Mouse (Mus musculus) embryonic facial prominence, embryonic 13.5 days (tissue): Measurements from ENCODE around the gene Nkiras2. TPM values are rescaled to one million over a fixed set of nuclear protein-coding genes. Genes with fewer than 3 reads are reported as not detected.
"Not testable (repeated sequence)": the region's sequence is repeated elsewhere in the genome, so short reads cannot be mapped to it uniquely, and the experiment has no call there.

Source experiments
- ATAC-seq: fragments of 200-750 bp; cut with Nextera tagmentation; 2 replicates; pipeline ENCODE4 v1.8.0; 2017; ENCODE audit warnings: low read depth; ENCODE audit not compliant: insufficient number of reproducible peaks, insufficient read depth, low FRiP score, low TSS enrichment
- H3K27ac ChIP-seq: fragments of 300-500 bp; sonication (generic); 2 replicates; pipeline ENCODE4 v1.5.1; 2015; ENCODE audit warnings: moderate library complexity, mild to moderate bottlenecking, inconsistent platforms
- H3K27me3 ChIP-seq: fragments of 300-500 bp; sonication (generic); 2 replicates; pipeline ENCODE4 v1.6.1; 2015; ENCODE audit warnings: mild to moderate bottlenecking, inconsistent platforms
- H3K36me3 ChIP-seq: fragments of 300-500 bp; sonication (generic); 2 replicates; pipeline ENCODE4 v1.6.1; 2015; ENCODE audit warnings: mild to moderate bottlenecking, inconsistent platforms
- H3K4me1 ChIP-seq: fragments of 300-500 bp; sonication (generic); 2 replicates; pipeline ENCODE4 v1.6.1; 2015; ENCODE audit warnings: inconsistent platforms
- H3K4me2 ChIP-seq: fragments of 300-500 bp; sonication (generic); 2 replicates; pipeline ENCODE4 v1.6.1; 2015; ENCODE audit warnings: moderate library complexity, mild to moderate bottlenecking, inconsistent platforms
- H3K4me3 ChIP-seq: fragments of 300-500 bp; sonication (generic); 2 replicates; pipeline ENCODE4 v1.5.1; 2015; ENCODE audit warnings: mild to moderate bottlenecking, inconsistent platforms
- H3K9ac ChIP-seq: fragments of 300-500 bp; sonication (generic); 2 replicates; pipeline ENCODE4 v1.6.1; 2015; ENCODE audit warnings: mild to moderate bottlenecking, inconsistent platforms
- H3K9me3 ChIP-seq: fragments of 300-500 bp; sonication (generic); 2 replicates; pipeline ENCODE4 v1.6.1; 2016; ENCODE audit warnings: inconsistent platforms
- WGBS: fragments of 180-500 bp; shearing (Covaris S2); methylation state at CpG from one replicate; pipeline ENCODE4 v1.1.7; 2015; ENCODE audit warnings: mixed read lengths; 5-methylcytosine and 5-hydroxymethylcytosine counted together
- polyA plus RNA-seq: library from polyadenylated mRNA; unstranded; fragments of >200 nt; fragmentation: Nextera tagmentation; extraction: Ambion mirVana; gene quantifications from 2 replicates; pipeline ENCODE4 v1.2.1, GENCODE M21; 2015

Gene Nkiras2
- polyA plus RNA-seq, 1 experiment from 2014 or later = 79.0 TPM

DNA sequence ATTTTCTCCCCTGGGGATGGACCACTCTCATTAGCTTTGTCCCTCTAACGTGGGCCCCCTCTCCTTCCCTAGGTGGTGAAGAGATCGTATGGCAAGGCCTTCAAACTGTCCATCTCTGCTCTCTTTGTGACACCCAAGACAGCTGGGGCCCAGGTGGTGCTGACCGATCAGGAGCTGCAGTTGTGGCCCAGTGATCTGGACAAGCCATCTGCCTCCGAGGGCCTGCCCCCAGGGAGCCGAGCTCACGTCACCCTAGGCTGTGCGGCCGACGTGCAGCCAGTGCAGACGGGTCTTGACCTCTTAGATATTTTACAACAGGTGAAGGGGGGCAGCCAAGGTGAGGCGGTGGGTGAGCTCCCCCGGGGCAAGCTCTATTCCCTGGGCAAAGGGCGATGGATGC is 38.8 kb upstream of the Nkiras2 start:
- no peaks in the 10 kb centered on the region for H3K9me3 ChIP-seq
- no peak overlapping the region for H3K27ac ChIP-seq
- H3K4me2 ChIP-seq = no peak overlapping the region
- no peak for ATAC-seq
- no peak overlapping the region for H3K9ac ChIP-seq
- H3K4me3 ChIP-seq = no peak overlapping the region
- 91% methylated on average over 13 of the region's 13 CpGs for WGBS
- H3K4me1 ChIP-seq = peaks cover 18% of the 10 kb centered on the region
- H3K36me3 ChIP-seq = peaks cover 80% of the 10 kb centered on the region
- no peaks in the 10 kb centered on the region for H3K27me3 ChIP-seq

DNA sequence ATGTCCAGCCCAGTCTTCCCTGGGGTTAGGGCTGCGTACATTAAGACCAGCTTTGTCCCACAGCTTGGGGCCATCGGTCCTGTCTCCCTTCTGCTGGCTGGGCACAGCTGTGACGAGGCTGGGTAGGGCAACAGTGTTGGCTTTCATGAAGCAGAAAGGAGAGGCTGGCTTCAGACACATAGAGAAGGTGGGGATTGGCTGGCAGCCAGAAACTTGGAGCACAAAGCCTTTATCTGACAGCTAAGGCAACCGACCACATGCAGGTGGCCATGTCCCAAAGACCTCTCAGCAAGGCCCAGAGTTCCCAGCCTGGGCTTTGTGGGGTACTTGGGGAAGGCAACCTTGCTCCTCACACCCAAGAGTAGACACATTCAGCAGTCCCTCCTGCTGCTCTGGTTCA is 37.3 kb upstream of the Nkiras2 start:
- Histone ChIP-seq H3K36me3 (peaks cover 90% of the 10 kb centered on the region), H3K4me2 (no peak overlapping the region), H3K4me3 (no peak overlapping the region), H3K27me3 (no peaks in the 10 kb centered on the region), H3K9ac (no peak overlapping the region), H3K9me3 (no peaks in the 10 kb centered on the region), H3K27ac (no peak overlapping the region), H3K4me1 (peaks cover 6% of the 10 kb centered on the region; the same call in 1 of the 2 replicates)
- whole genome bisulfite sequencing = 85% methylated on average over 4 of the region's 4 CpGs
- ATAC-seq = no peak

GRCm38 (mm10) chr11:100582413-100582812 is 36.6 kb upstream of the Nkiras2 start:
- not testable (repeated sequence) for H3K4me3 ChIP-seq, H3K27ac ChIP-seq, H3K9me3 ChIP-seq, H3K27me3 ChIP-seq, H3K9ac ChIP-seq, H3K4me2 ChIP-seq, H3K4me1 ChIP-seq
- ATAC-seq = peak; percentile 38; the same call in 1 of the 2 replicates
- 96% methylated on average over 1 of the region's 1 CpGs for WGBS
- peaks cover 97% of the 10 kb centered on the region for H3K36me3 ChIP-seq

DNA sequence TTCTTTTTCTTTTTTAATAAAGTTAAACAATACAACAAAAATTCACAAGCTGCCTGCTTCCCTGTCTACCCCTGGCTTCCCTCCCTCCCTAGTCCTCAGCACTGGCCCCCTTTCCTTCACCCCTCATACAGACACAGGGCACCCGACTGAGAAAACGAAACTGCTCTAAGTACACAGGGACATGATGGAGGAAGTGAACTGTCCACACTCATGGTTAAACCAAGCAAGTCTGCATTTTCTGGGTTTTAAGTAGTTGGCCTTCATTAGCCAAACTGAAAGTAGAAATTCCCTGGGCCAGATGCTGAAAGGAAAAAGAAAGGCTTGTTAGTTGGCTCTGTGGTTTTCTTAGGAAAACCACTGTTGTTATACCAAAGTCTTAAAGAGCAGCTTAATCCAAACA is 36.2 kb upstream of the Nkiras2 start:
- no peak for ATAC-seq
- 90% methylated on average over 2 of the region's 2 CpGs for WGBS
- Histone ChIP-seq H3K4me3 (no peak overlapping the region), H3K36me3 (peaks cover 99% of the 10 kb centered on the region), H3K4me2 (no peak overlapping the region), H3K27me3 (no peaks in the 10 kb centered on the region), H3K4me1 (peaks cover 3% of the 10 kb centered on the region; the same call in 1 of the 2 replicates), H3K9me3 (no peaks in the 10 kb centered on the region), H3K9ac (no peak overlapping the region), H3K27ac (no peak overlapping the region)

DNA sequence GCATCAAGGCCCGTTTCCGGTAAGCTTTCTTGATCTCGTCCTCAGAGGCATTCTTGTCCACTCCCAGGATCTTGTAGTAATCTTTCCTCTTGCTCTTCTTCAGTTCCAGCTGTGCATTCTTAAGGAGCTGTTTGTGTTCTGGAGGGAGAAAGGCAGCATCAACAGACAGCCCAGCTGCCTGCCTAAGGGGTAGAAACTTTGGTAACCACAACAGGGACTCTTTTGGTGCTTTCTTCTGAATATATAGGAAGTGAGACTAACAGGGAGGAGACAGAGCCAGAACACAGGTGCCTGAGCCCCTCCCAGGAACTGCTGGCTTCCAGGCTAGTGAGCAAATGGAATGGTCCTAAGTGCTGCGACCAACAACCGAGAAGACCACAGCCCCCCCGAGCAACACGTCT is 34.5 kb upstream of the Nkiras2 start:
- peaks cover 99% of the 10 kb centered on the region for H3K36me3 ChIP-seq
- no peak overlapping the region for H3K27ac ChIP-seq
- WGBS = 91% methylated on average over 7 of the region's 7 CpGs
- no peak overlapping the region for H3K4me3 ChIP-seq
- no peak for ATAC-seq
- H3K9ac ChIP-seq = no peak overlapping the region
- H3K4me2 ChIP-seq = no peak overlapping the region
- H3K27me3 ChIP-seq = no peaks in the 10 kb centered on the region
- H3K4me1 ChIP-seq = no peaks in the 10 kb centered on the region
- no peaks in the 10 kb centered on the region for H3K9me3 ChIP-seq

- peaks cover 99% of the 10 kb centered on the region for H3K36me3 ChIP-seq
- no peak overlapping the region for H3K27ac ChIP-seq
- H3K27me3 ChIP-seq = no peaks in the 10 kb centered on the region
- no peak for ATAC-seq
- H3K9ac ChIP-seq = no peak overlapping the region
- H3K4me1 ChIP-seq = no peaks in the 10 kb centered on the region
- WGBS = 96% methylated on average over 3 of the region's 3 CpGs
- no peak overlapping the region for H3K4me3 ChIP-seq
- H3K9me3 ChIP-seq = no peaks in the 10 kb centered on the region
- H3K4me2 ChIP-seq = no peak overlapping the region
Measured at GRCm38 (mm10) chr11:100585148-100585547, 33.9 kb upstream of the Nkiras2 start.

GRCm38 (mm10) chr11:100588462-100588861 is 30.6 kb upstream of the Nkiras2 start:
- Histone ChIP-seq H3K4me1 (no peaks in the 10 kb centered on the region), H3K27ac (no peak overlapping the region), H3K4me3 (no peak overlapping the region), H3K9me3 (no peaks in the 10 kb centered on the region), H3K27me3 (no peaks in the 10 kb centered on the region), H3K9ac (no peak overlapping the region), H3K4me2 (no peak overlapping the region), H3K36me3 (peaks cover 97% of the 10 kb centered on the region)
- ATAC-seq = no peak
- 91% methylated on average over 2 of the region's 2 CpGs for WGBS

DNA sequence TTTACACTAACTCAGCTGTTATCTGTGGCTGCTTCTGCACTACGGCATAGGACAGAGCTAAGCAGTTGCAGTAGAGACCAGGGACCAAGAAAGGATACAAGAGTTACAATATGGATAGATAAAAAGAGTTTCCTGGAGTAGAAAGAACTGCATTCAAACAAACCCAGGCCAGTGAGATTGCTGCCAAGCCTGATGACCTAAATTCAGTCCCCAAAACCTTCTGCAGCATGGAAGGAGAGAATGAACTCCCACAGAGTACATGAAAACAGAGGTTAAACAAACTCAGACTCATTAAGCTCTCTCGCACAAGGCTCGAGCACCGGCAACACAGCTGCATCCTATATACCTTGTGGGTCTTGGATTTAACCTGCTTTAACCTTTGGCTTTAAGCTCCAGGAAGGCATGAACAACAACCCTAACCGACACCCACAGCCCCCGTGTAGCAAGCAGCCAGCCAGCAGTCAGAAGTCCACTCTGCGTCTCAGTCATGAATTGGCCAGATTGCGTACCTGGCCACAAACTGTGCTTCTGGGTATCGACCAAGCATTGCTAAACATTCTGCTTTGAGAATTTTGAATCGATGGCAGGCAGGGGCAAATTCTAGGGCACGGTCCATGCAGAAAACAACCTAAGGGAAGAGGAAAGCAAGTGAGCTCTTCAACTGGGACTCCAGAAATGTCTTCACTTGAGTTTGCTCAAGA is 26.5 kb upstream of the Nkiras2 start:
- no peak for ATAC-seq
- Histone ChIP-seq H3K4me2 (no peak overlapping the region), H3K9me3 (no peaks in the 10 kb centered on the region), H3K4me3 (no peak overlapping the region), H3K9ac (no peak overlapping the region), H3K27me3 (no peaks in the 10 kb centered on the region), H3K4me1 (no peaks in the 10 kb centered on the region), H3K36me3 (peaks cover 94% of the 10 kb centered on the region), H3K27ac (no peak overlapping the region)
- 87% methylated on average over 11 of the region's 11 CpGs for WGBS

DNA sequence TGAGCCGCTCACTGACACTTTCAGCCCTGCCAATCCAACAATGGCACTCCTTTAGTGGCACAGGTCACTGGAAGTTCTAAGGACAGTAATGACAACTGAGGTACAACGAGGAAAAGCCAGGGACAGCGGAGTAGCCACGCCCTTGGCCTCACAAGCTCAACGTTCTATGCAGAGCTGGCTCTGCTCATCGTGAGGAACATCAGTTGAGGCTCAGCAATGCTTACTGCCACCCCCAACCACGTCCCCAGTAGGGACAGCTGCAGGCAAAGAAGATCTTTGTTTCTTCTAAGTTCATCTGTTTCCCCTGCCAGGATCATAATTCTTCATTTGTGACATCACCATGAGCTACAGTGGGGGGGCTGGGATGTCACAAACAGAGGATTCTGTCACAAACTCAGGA is 24.4 kb upstream of the Nkiras2 start:
- ATAC-seq = no peak
- Histone ChIP-seq H3K9me3 (no peaks in the 10 kb centered on the region), H3K9ac (no peak overlapping the region), H3K27ac (no peak overlapping the region), H3K27me3 (no peaks in the 10 kb centered on the region), H3K4me3 (no peak overlapping the region), H3K4me1 (no peaks in the 10 kb centered on the region), H3K36me3 (peaks cover 95% of the 10 kb centered on the region), H3K4me2 (no peak overlapping the region)
- 93% methylated on average over 7 of the region's 7 CpGs for WGBS

DNA sequence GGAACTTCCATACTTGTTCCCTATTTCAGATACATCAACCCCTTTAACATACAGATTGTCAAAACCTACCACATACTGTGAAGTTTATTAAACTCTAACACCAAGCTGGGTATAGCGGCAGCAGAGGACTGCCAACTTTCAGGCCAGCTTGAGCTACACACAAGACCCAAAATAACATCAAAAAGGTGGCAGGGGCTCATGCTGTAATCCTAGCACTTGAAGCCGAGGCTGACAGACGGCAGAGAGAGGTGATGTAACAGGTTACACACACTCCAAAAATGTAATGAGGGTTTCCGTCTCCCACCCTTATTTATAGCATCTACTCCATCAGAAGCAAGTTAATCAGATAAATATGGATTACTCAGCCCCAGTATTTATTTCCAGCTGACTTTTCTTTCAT is 23.5 kb upstream of the Nkiras2 start:
- Histone ChIP-seq H3K4me1 (no peaks in the 10 kb centered on the region), H3K4me2 (no peak overlapping the region), H3K4me3 (no peak overlapping the region), H3K27me3 (no peaks in the 10 kb centered on the region), H3K9ac (no peak overlapping the region), H3K27ac (no peak overlapping the region), H3K36me3 (peaks cover 96% of the 10 kb centered on the region), H3K9me3 (no peaks in the 10 kb centered on the region)
- ATAC-seq = no peak
- 79% methylated on average over 4 of the region's 4 CpGs for WGBS

DNA sequence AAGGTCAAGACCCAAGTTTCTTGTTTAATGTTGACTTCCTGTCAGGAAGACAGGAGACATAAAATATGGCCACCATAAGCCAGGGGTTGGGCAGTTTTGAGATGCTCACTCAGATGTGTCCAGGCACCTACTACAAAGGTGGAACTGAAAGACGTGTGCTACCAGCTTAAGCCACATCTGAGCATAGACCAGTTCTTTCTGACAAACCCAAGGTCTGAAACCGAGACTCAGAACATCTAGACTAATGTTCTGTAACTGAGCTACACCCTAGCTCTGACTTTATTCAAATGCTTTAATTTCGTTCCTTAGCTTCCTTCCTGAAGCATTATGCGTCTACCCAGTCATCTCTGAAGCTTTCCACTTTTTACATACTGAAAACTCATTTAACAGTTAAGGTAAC is 21.0 kb upstream of the Nkiras2 start:
- Histone ChIP-seq H3K9ac (no peak overlapping the region), H3K9me3 (no peaks in the 10 kb centered on the region), H3K27me3 (no peaks in the 10 kb centered on the region), H3K36me3 (peaks cover 87% of the 10 kb centered on the region), H3K27ac (no peak overlapping the region), H3K4me2 (no peak overlapping the region), H3K4me3 (no peak overlapping the region), H3K4me1 (no peaks in the 10 kb centered on the region)
- no peak for ATAC-seq
- WGBS = 88% methylated on average over 4 of the region's 4 CpGs

DNA sequence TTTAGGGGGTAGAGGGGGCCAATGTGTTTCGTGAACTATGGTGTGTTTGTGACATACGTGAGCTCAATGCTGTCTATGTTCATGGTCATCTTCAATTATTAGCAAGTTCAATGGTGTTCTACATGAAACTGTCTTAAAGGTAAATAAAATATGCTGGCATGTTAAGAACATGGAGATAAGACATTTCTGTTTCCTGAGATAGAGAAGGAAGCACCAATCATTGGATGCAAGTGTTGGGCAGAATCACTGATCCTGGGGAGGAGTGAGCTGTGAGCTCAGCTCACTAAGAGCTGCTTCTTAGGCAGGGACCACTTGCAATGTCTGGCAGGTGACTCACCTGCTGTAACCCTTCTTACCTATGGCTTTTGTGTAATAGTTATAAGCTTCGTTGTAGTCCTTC is 17.7 kb upstream of the Nkiras2 start:
- H3K27ac ChIP-seq = no peak overlapping the region

More for the DNA sequence above, 17.7 kb upstream of the Nkiras2 start:
- H3K36me3 ChIP-seq = peaks cover 64% of the 10 kb centered on the region
- no peak overlapping the region for H3K4me3 ChIP-seq
- H3K4me1 ChIP-seq = no peaks in the 10 kb centered on the region
- no peaks in the 10 kb centered on the region for H3K9me3 ChIP-seq
- no peak for ATAC-seq
- H3K9ac ChIP-seq = no peak overlapping the region
- H3K4me2 ChIP-seq = no peak overlapping the region
- no peaks in the 10 kb centered on the region for H3K27me3 ChIP-seq
- WGBS = 94% methylated on average over 3 of the region's 3 CpGs
